Mouse (Mus musculus) myocyte (in vitro differentiated cells): Measurements from ENCODE around the gene AI661453.

Source experiments
- E2F4 ChIP-seq: IDR thresholded peaks from one replicate; pipeline ENCODE4 v1.6.1; 2011; ENCODE audit warnings: mild to moderate bottlenecking, control low read depth, moderate library complexity; ENCODE audit not compliant: insufficient read depth
- MAX ChIP-seq: IDR thresholded peaks from one replicate; pipeline ENCODE4 v1.6.1; 2011; ENCODE audit warnings: low read depth, mild to moderate bottlenecking, control low read depth
- MYOG ChIP-seq, 3 experiments: IDR thresholded peaks; one replicate each; pipeline ENCODE4 v1.6.1; 2011; ENCODE audit warnings: control low read depth in 2 of 3, low read depth in 2 of 3, mild to moderate bottlenecking in 2 of 3; ENCODE audit not compliant: insufficient read length in 2 of 3, control insufficient read depth in 1 of 3, insufficient read depth in 1 of 3
- POLR2A ChIP-seq: IDR thresholded peaks from one replicate; pipeline ENCODE4 v1.6.1; 2011; ENCODE audit warnings: low read depth, mild to moderate bottlenecking, control low read depth, moderate library complexity; ENCODE audit not compliant: insufficient read length
- TCF12 ChIP-seq: IDR thresholded peaks from one replicate; pipeline ENCODE4 v1.6.1; 2011; ENCODE audit warnings: mild to moderate bottlenecking, control low read depth; ENCODE audit not compliant: poor library complexity, insufficient read depth, severe bottlenecking
- TCF3 ChIP-seq: IDR thresholded peaks from one replicate; pipeline ENCODE4 v1.6.1; 2011; ENCODE audit warnings: low read depth, control low read depth; ENCODE audit not compliant: insufficient read length
- USF1 ChIP-seq: IDR thresholded peaks from one replicate; pipeline ENCODE4 v1.6.1; 2011; ENCODE audit warnings: low read depth, mild to moderate bottlenecking, control low read depth, moderate library complexity

DNA sequence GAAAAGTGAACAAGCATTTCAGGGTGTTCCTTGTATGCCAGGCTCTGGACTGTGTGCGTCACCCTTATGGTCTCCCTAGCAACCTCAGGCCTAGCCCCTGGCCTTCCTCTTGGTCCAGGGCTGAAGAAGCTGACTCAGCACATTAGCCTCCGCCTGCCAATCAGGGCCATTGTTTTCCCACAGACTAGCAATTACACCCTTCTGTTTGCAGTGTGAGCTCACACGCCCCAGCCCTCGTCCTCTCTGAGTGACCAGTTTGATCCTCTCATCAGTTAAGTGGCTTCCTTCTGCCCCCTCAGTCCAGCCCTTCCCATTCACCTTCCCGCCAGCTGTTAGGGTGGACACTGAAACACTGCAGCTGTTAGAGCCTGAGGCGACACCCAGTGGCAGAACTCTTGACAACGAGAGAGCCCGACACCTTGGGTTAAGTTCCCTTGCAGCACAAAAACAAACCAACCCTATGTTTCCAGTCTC, 7.5 kb upstream of the AI661453 start:
- TF ChIP-seq POLR2A (no peak), MYOG (IDR thresholded peaks at IDR 0.05; ENCODE audit: control insufficient read depth in 1 of 3, insufficient read depth in 1 of 3, insufficient read length in 2 of 3, low read depth in 2 of 3) (peak in 1 of 3 experiments; percentile 61), MAX (no peak), USF1 (no peak), TCF12 (no peak), TCF3 (no peak), E2F4 (no peak)
